Mouse (Mus musculus): ENCODE measurements around the gene Cldn13.
"Not testable (repeated sequence)": the region's sequence is repeated elsewhere in the genome, so short reads cannot be mapped to it uniquely, and the experiment has no call there.

Gene Cldn13

DNA sequence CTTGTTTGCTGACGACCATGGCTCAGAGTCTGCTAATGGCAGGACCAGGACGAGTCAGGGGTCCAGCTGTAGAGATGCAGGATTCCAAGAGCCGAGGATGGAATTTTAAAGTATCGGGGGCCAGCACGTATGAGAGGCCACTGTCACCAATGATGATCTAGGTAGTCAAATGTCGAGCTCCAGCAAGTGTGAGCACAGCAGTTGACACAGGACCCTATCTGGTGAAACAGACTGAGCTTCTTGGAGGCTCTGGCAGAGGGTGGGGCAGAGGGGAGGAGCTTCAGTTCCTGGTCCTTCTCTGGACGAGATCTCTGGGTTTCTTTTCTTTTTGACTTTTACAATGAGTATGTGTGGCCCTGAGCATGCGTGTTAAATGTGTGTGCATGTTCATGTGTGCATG is at the start of gene Cldn13:
Gene Cldn13 (minus strand): TSS at position 216 of the 400 bp plus-strand sequence.
- no peak for DNase-seq

DNA sequence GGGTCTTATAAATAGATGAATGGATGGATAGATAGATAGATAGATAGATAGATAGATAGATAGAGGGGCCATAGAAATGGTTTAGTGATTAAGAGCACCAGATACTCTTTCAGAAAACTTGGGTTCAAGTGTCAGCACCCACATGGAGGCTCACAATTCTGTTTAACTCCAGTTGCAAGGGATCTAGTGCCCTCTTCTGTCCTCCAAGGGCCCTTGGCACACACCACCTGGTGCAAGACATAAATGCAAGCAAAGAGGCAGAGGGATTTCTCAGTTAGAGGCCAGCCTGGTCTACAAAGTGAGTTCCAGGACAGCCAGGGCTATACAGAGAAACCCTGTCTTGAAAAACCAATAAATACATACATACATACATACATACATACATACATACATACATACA is 49.3 kb upstream of the Cldn13 start:
- not testable (repeated sequence) for DNase-seq

- peak; percentile 56 to 74 for DNase-seq
Observed at GRCm38 (mm10) chr5:134963546-134963945, 48.2 kb upstream of the Cldn13 start.

DNA sequence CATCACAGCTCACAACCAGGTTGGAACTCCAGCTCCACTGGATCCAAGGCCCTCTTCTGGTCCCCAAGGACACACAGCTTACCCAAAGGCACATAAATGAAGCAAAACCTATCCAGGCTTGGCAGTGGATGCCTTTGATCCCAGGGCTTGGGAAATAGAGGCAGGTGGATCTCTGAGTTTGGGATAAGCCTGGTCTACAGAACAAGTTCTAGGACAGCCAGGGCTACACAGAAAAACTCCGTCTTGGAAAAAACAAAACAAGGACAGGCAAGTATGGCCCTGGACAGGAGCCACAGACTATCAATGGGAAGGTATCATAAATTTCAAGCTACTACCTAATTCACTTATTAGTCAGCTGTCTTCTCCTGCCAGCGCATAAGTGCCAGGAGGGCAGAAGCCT is 46.2 kb upstream of the Cldn13 start:
- no peak for DNase-seq

DNA sequence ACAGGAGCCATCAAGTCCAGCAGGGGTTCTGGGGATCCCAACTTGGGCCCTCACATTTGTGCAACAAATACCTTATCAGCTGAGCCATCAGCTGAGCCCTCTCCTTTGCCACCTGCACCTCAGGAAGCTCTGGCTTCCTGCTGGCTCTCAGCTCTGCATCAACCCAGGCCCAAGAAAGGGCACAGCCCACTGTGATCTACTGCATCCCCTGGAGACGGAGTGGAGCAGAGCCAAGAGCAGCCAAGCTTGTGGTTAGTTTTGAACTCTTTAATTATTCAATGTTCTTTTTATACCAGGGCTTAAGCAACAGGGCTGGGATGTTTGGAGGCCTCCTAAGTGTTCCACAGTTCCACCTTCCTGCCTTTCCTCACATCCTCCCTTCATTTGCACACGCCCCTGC is 45.1 kb upstream of the Cldn13 start:
- DNase-seq = peak; percentile 11 to 55

DNA sequence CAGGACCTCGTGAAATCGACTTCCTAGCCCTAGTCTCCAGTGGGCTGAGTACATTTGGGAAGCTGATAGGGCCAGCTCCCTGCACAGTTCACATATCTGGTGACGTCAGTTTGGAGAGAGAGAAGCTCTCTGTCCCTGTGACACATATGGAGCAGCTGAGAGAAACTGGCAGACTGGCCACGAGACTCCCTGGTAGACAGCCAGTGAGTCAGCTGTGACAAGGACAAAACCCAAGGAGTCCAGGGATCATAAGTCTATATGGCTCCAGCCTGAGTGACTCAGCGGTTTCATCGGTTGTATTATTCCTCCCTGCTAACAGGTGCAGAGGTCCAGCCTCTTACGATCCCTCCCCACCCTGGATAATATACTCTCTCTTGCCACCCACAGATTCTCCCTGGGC is 43.8 kb upstream of the Cldn13 start:
- peak; percentile 7 to 59 for DNase-seq

DNA sequence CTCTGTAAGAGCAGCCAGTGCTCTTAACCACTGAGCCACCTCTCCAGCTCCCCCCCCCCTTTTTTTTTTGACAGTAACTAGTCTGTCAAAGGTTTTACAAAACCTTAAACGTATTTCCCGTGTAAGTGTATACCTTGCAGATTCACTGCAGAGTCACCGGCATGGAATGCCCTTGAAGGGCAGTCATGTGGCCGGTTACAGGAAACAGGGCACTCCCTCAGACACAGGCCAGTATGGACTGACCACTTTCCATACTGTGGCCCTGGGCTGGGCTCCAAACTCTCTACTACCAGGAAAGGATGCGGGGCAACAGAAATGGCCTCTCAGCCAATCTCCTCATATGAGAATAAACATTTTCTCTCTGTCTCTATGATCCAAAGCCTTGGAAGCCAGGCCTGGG is 40.2 kb upstream of the Cldn13 start:
- no peak for DNase-seq

- peak; percentile 16 to 53 for DNase-seq
Observed at GRCm38 (mm10) chr5:134951053-134951884, 35.9 kb upstream of the Cldn13 start.

DNA sequence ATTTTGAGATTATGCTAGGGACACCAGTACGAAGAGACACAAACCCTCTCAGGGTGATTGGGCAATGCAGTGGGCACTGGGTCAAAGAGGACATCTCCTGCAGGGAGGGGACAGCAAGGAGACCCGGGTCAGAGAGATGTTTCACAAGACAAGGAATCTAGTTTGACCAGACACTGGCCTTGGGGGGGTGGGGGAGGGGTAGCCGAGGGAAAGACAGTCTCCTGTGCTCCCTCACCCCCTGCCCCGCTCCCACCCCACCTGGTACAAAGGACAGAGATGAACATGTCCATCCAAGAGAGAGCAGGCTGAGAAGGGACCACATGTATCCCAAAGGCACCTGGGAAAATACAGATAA is 32.7 kb upstream of the Cldn13 start:
- DNase-seq = no peak

- DNase-seq = no peak
Observed at GRCm38 (mm10) chr5:134947420-134948084, 32.2 kb upstream of the Cldn13 start.

GRCm38 (mm10) chr5:134946857-134947255 is 31.5 kb upstream of the Cldn13 start, which contains the start of gene Cldn4:
Gene Cldn4 (minus strand): TSS chr5:134946934.
- DNase-seq = peak; percentile 44 to 76

DNA sequence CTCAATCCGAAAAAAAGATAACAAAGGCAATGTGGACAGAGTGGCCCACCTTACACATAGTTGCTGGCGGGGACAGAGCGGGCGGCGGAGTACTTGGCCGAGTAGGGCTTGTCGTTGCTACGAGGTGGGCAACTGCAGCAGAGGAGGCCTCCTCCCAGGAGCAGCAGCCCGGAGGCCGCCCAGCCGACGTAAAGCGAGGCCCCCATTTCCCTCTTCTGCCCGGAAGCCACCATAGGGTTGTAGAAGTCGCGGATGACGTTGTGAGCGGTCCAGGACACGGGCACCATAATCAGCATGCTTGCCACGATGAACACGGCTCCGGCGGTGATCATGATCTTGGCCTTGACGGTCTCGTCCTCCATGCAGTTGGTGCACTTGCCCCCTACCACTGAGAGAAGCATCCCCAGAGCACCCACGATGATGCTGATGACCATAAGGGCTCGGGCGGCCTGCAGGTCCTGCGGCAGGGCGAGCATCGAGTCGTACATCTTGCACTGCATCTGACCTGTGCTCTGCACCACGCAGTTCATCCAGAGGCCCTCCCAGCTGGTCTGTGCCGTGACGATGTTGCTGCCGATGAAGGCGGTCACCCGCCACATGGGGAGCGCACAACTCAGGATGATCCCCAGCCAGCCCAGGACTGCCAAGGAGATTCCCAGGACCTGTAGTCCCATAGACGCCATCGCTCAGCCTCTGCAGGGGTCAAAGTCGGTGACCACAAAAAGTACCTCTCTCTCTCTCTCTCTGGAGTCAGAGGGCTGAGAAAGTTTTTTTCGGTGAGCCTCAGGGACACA is 30.9 kb upstream of the Cldn13 start:
- DNase-seq = no peak

DNA sequence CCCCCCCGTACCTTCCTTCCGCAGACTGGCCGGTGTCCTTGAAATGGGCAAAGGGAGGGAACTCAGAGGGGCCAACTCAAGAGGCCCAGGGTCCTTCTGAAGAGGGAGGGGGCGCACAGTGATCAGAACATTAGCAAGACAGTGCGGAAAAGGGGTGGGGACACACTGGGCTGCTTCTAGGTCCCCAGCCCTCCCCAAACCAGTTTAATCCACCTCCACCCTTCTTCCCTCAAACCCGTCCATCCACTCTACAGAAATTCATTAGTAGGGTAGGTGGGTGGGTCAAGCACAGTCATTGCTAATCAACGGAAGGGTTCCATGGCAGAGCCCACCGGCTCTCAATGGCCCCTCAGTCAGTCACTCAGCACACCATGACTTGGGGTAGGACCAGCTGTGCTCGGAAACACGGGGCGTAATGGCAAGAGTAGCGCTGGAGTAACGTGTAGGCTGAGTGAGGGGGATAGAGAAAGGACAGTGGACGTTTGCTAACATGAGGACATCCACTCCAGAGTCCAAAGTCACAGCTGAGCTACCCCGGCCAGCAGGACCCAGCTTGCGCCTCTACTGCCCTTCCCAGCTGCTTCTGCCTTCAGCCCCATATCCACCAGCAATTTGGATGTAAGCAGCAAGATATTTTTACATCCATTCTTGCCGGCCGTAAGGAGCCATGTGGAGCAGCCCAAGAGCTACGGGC is 30.1 kb upstream of the Cldn13 start:
- no peak for DNase-seq

DNA sequence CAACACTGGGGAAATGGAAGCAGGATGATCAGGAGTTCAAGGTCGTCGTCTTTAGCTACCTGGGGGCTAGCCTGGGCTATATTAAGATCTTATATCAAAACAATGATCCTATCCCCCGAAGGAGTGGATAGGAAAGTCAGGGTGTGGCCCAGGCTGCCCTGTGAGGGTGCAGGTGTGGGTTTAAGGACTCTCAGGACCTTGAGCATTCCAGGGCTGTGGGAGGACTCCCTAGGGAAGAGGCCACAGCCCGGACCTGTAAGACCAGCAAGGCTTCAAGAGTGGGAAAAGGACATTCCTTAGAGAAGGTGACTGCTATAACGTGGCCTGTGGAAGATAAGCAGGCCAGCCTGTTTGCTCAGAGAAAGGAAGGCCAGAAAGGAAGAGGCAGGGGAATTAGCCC is 28.9 kb upstream of the Cldn13 start:
- DNase-seq = no peak

DNA sequence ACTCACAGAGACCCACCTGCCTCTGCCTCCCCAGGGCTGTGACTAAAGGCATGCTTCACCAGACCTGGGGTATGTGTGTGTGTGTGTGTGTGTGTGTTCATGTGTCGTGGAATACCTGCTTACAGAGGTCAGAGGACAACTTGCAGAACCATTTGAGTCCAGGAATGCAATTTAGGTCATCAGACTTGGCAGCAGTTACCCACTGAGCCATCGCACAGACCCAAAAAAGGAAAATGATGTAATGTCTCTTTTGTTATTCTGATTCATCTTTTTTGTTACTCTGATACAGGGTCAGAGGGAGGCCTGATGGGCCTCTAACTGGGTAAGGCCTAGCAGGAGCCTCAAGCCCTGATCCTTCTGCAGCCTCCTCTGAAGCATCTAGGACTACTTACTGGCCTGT is 27.4 kb upstream of the Cldn13 start:
- DNase-seq = no peak

DNA sequence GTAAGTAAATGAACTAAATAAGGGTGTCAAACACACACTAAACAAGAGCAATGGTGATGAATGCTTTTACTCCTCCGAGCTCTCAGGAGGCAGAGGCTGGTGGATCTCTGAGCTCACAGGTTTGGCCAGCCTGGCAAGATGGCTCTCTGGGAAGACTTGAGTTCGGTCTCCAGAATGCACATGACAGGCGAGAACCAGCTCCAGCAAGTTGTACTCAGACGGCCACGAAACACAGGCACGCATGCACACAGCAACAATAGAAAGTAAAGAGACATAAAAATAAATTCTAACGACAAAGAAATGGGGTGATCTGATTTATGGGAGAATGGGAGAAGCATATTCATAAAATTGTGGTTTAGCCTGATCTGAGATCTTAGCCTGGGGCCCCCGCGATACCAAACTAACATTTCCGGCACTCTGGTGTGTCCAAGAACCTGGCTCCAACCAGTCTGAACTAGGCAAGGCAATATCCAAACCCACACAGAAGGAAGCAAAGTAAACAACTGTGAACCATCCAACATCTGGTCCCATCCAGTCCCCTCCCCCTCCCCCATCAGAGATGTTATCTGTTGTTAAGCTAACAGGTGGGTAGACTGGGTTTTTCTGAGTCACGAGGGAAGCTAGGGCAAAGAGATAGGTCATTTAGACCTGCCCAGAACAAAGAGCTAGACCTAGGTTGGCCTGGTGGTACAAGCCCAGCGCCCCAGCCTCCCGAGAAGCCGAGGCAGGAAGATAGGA is 26.3 kb upstream of the Cldn13 start:
- DNase-seq = peak; percentile 39 to 63

DNA sequence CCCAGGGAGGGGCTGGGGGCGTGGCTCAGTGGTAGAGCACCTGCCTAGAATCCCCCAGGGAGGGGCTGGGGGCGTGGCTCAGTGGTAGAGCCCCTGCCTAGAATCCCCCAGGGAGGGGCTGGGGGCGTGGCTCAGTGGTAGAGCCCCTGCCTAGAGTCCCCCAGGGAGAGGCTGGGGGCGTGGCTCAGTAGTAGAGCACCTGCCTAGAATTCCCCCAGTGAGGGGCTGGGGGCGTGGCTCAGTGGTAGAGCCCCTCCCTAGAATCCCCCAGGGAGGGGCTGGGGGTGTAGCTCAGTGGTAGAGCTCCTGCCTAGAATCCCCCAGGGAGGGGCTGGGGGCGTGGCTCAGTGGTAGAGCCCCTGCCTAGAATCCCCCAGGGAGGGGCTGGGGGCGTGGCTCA is 24.2 kb upstream of the Cldn13 start:
- not testable (repeated sequence) for DNase-seq

- no peak for DNase-seq
Observed at GRCm38 (mm10) chr5:134939069-134939468, 23.7 kb upstream of the Cldn13 start.

DNA sequence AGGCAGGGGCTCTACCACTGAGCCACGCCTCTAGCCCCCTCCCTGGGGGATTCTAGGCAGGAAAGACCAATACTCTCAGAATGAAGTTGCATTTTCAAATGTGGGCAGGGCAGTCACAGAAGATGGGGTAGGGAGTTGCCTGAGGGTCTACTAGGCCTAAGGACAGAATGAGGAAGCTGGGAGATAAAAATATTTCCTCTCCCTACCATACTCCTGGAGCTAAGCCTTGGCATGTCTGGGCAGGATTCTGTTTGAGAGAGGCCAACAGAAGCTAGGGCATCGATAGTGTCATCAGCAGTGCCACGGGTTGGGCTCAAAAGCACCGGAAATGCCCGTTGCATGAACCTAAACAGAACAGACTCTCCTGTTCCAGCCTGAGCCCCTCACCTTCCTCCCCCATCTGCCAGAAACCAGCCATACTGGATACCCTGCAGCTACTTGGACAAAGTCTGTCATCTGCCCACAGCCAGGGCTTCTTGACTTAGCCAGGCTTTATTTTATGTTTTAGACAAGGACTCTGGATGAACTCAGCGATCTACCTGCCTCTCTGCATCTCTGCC is 21.4 kb upstream of the Cldn13 start:
- no peak for DNase-seq

- DNase-seq = no peak
Observed at GRCm38 (mm10) chr5:134936051-134936450, 20.7 kb upstream of the Cldn13 start.

- DNase-seq = no peak
Observed at GRCm38 (mm10) chr5:134934666-134935065, 19.3 kb upstream of the Cldn13 start.

DNA sequence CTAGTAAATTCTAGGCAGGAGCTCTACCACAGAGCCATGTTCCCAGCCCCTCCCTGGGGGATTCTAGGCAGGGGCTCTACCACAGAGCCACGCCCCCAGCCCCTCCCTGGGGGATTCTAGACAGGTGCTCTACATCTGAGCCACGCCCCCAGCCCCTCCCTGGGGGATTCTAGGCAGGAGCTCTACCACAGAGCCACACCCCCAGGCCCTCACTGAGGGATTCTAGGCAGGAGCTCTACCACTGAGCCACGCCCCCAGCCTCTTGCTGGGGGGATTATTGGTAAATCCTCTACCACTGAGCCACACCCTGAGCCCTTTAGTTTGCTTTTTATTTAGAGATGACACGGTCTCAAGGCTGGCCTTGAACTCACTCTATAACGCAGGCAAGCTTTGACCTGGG is 18.4 kb upstream of the Cldn13 start:
- DNase-seq = not testable (repeated sequence)
